Mouse (Mus musculus): Measurements from ENCODE around the gene Tgfbi.

Gene Tgfbi

GRCm38 (mm10) chr13:56609103-56609856, at the start of gene Tgfbi:
Gene Tgfbi (plus strand): TSS chr13:56609523.
- DNase-seq (ENCODE audit: low spot score in 2 of 2), result peak; percentile 53 to 54

- no peak for DNase-seq (ENCODE audit: low spot score in 2 of 2)
Measured at GRCm38 (mm10) chr13:56559841-56560370, 49.4 kb upstream of the Tgfbi start.

- no peak for DNase-seq (ENCODE audit: low spot score in 2 of 2)
Measured at GRCm38 (mm10) chr13:56561129-56561528, 48.2 kb upstream of the Tgfbi start.

- DNase-seq (ENCODE audit: low spot score in 2 of 2), result no peak
Measured at GRCm38 (mm10) chr13:56563075-56563474, 46.2 kb upstream of the Tgfbi start.

GRCm38 (mm10) chr13:56566336-56566735, 43.0 kb upstream of the Tgfbi start:
- DNase-seq (ENCODE audit: low spot score in 2 of 2), result no peak

- no peak for DNase-seq (ENCODE audit: low spot score in 2 of 2)
Measured at GRCm38 (mm10) chr13:56571645-56572044, 37.7 kb upstream of the Tgfbi start.

GRCm38 (mm10) chr13:56575074-56575473, 34.2 kb upstream of the Tgfbi start:
- no peak for DNase-seq (ENCODE audit: low spot score in 2 of 2)

GRCm38 (mm10) chr13:56575701-56576321, 33.5 kb upstream of the Tgfbi start:
- peak; percentile 62 to 69 for DNase-seq (ENCODE audit: low spot score in 2 of 2)

- DNase-seq (ENCODE audit: low spot score in 2 of 2), result no peak
Measured at GRCm38 (mm10) chr13:56578097-56578496, 31.2 kb upstream of the Tgfbi start.

GRCm38 (mm10) chr13:56580450-56580849, 28.9 kb upstream of the Tgfbi start:
- DNase-seq (ENCODE audit: low spot score in 2 of 2), result no peak

- no peak for DNase-seq (ENCODE audit: low spot score in 2 of 2)
Measured at GRCm38 (mm10) chr13:56581512-56581911, 27.8 kb upstream of the Tgfbi start.

GRCm38 (mm10) chr13:56581961-56582434, 27.3 kb upstream of the Tgfbi start:
- peak in 1 of 2 experiments; percentile 56 for DNase-seq (ENCODE audit: low spot score in 2 of 2)

GRCm38 (mm10) chr13:56582720-56583119, 26.6 kb upstream of the Tgfbi start:
- no peak for DNase-seq (ENCODE audit: low spot score in 2 of 2)

GRCm38 (mm10) chr13:56586046-56586445, 23.3 kb upstream of the Tgfbi start:
- DNase-seq (ENCODE audit: low spot score in 2 of 2), result no peak

- DNase-seq (ENCODE audit: low spot score in 2 of 2), result peak in 1 of 2 experiments; percentile 62
Measured at GRCm38 (mm10) chr13:56588454-56589117, 20.7 kb upstream of the Tgfbi start.

GRCm38 (mm10) chr13:56590202-56590601, 19.1 kb upstream of the Tgfbi start:
- no peak for DNase-seq (ENCODE audit: low spot score in 2 of 2)

GRCm38 (mm10) chr13:56591191-56591590, 18.1 kb upstream of the Tgfbi start:
- no peak for DNase-seq (ENCODE audit: low spot score in 2 of 2)

- DNase-seq (ENCODE audit: low spot score in 2 of 2), result no peak
Measured at GRCm38 (mm10) chr13:56591939-56592338, 17.4 kb upstream of the Tgfbi start.

- DNase-seq (ENCODE audit: low spot score in 2 of 2), result no peak
Measured at GRCm38 (mm10) chr13:56593196-56593595, 16.1 kb upstream of the Tgfbi start.

- DNase-seq (ENCODE audit: low spot score in 2 of 2), result no peak
Measured at GRCm38 (mm10) chr13:56593961-56594391, 15.3 kb upstream of the Tgfbi start.

GRCm38 (mm10) chr13:56595246-56595645, 14.1 kb upstream of the Tgfbi start:
- no peak for DNase-seq (ENCODE audit: low spot score in 2 of 2)

GRCm38 (mm10) chr13:56597296-56597695, 12.0 kb upstream of the Tgfbi start:
- no peak for DNase-seq (ENCODE audit: low spot score in 2 of 2)
